Mouse (Mus musculus) liver, postnatal 0 days (tissue): Measurements from ENCODE around the gene Gm20604. TPM values are rescaled to one million over a fixed set of nuclear protein-coding genes. Genes with fewer than 3 reads are reported as not detected.

ENCODE experiments used
- ATAC-seq: fragments of 200-750 bp; cut with Nextera tagmentation; 2 replicates; pipeline ENCODE4 v1.8.0; 2017; ENCODE audit warnings: mild to moderate bottlenecking, moderate library complexity
- DNase-seq: peaks from one replicate; pipeline ENCODE4 v3.0.0-alpha.2; 2016
- H3K27ac ChIP-seq: fragments of 300-500 bp; sonication (generic); 2 replicates; pipeline ENCODE4 v1.5.1; 2014; ENCODE audit warnings: antibody characterized with exemption, moderate library complexity, mild to moderate bottlenecking, low read depth
- H3K27me3 ChIP-seq: fragments of 300-500 bp; sonication (generic); 2 replicates; pipeline ENCODE4 v1.6.1; 2014; ENCODE audit warnings: low read length, control low read depth, mixed read lengths; ENCODE audit not compliant: insufficient read depth
- H3K36me3 ChIP-seq: fragments of 300-500 bp; sonication (generic); replicated peaks from 2 replicates; pipeline ENCODE4 v1.6.1; 2014; ENCODE audit warnings: mild to moderate bottlenecking, control low read depth, low read length, moderate library complexity, mixed read lengths; ENCODE audit not compliant: insufficient read depth
- H3K4me1 ChIP-seq: fragments of 300-500 bp; sonication (generic); 2 replicates; pipeline ENCODE4 v1.6.1; 2014; ENCODE audit warnings: antibody characterized with exemption, mild to moderate bottlenecking, control low read depth; ENCODE audit not compliant: insufficient read depth
- H3K4me2 ChIP-seq: fragments of 300-500 bp; sonication (generic); 2 replicates; pipeline ENCODE4 v1.6.1; 2014; ENCODE audit warnings: low read depth, mild to moderate bottlenecking, low read length, moderate library complexity, mixed read lengths
- H3K4me3 ChIP-seq: fragments of 300-500 bp; sonication (generic); 2 replicates; pipeline ENCODE4 v1.5.1; 2014; ENCODE audit warnings: low read depth, low read length
- H3K9ac ChIP-seq: fragments of 300-500 bp; sonication (generic); replicated peaks from 2 replicates; pipeline ENCODE4 v1.6.1; 2014; ENCODE audit warnings: mild to moderate bottlenecking, moderate library complexity
- H3K9me3 ChIP-seq: fragments of 300-500 bp; sonication (generic); 2 replicates; pipeline ENCODE4 v1.6.1; 2016; ENCODE audit warnings: mild to moderate bottlenecking, control low read depth, low read length, mixed read lengths
- CTCF ChIP-seq: sonication (generic); IDR thresholded peaks from 2 replicates; pipeline ENCODE4 v1.5.1; 2016; ENCODE audit warnings: antibody characterized with exemption, low read depth
- EP300 ChIP-seq: IDR thresholded peaks from 2 replicates; pipeline ENCODE4 v1.6.1; 2016; ENCODE audit warnings: antibody characterized with exemption, low read depth, mild to moderate bottlenecking
- WGBS: fragments of 180-500 bp; shearing (Covaris S2); extraction: QIAGEN DNeasy Blood & Tissue Kit; methylation state at CpG from one replicate; pipeline ENCODE4 v1.1.7; 2014; ENCODE audit not compliant: insufficient replicate concordance; 5-methylcytosine and 5-hydroxymethylcytosine counted together
- polyA plus RNA-seq: library from polyadenylated mRNA; unstranded; fragments of >200 nt; fragmentation: Nextera tagmentation; extraction: Ambion mirVana; gene quantifications from 2 replicates; pipeline ENCODE4 v1.2.1, GENCODE M21; 2015

Gm20604 gene
- polyA plus RNA-seq, 1 experiment from 2014 or later, result 5.2 TPM

DNA sequence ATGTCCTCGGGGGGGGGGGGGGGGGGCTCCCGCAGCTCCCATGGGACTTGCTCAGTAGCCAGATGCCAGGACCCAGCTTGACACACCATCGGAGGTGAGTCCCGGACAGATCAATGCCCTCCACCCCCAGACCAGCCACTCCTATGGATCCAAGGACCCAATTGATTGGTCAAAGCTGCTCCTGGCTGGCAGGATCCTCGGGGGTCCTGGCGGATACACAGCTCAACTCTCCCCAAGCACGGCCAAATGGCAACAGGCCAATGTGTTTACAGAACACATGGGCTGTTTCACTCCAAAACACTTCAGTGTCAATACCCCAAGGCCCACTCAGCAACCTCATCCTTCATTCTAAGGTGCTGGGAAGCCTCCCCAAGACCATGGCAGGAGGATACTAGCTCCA is 66.7 kb downstream of the Gm20604 start:
- Histone ChIP-seq H3K27me3 (no peaks in the 10 kb centered on the region), H3K9me3 (no peaks in the 10 kb centered on the region), H3K27ac (peak overlapping the region; percentile 69), H3K36me3 (no peaks in the 10 kb centered on the region; the same call in 1 of the 2 replicates), H3K4me1 (peaks cover 48% of the 10 kb centered on the region), H3K4me2 (peak overlapping the region; percentile 52; the same call in 1 of the 2 replicates), H3K4me3 (no peak overlapping the region), H3K9ac (0 out of 2 replicates have a peak overlapping the region, but pooled peaks have one; percentile 21)
- TF ChIP-seq CTCF, result no peak
- TF ChIP-seq EP300, result no peak
- ATAC-seq, result no peak
- 64% methylated on average over 5 of the region's 7 CpGs for WGBS
- no peak for DNase-seq

Other genes with a start within 250 kb of the Gm20604 start
- 0.45 and 0.83 TPM in 2 replicates for gene Chga, start 203.7 kb downstream of the Gm20604 start, polyA plus RNA-seq
- gene Itpk1, start 53.7 kb downstream of the Gm20604 start, polyA plus RNA-seq, result 3.6 TPM in 2 replicates
- 4.2 and 4.9 TPM in 2 replicates for gene Moap1, start 15.0 kb downstream of the Gm20604 start, polyA plus RNA-seq
- gene Tmem251, start 14.9 kb downstream of the Gm20604 start, polyA plus RNA-seq, result 5.6 and 5.8 TPM in 2 replicates
- not detected in 2 replicates for gene Gm28051, start 907 bp downstream of the Gm20604 start, polyA plus RNA-seq
- gene Gon7, start 869 bp downstream of the Gm20604 start, polyA plus RNA-seq, result 10.8 and 13.0 TPM in 2 replicates
- 11.5 and 12.5 TPM in 2 replicates for gene Ubr7, start 705 bp downstream of the Gm20604 start, polyA plus RNA-seq
- 4.6 and 4.7 TPM in 2 replicates for gene Btbd7, start 119.8 kb upstream of the Gm20604 start, polyA plus RNA-seq
- gene Cox8c, start 140.6 kb upstream of the Gm20604 start, polyA plus RNA-seq, result not detected in 2 replicates
- 0.01 TPM in 2 replicates for gene Unc79, start 190.2 kb upstream of the Gm20604 start, polyA plus RNA-seq